Mouse (Mus musculus): Measurements from ENCODE around the gene Ltbp1. TPM values are rescaled to one million over a fixed set of nuclear protein-coding genes. Genes with fewer than 3 reads are reported as not detected.

The Ltbp1 gene
- total RNA-seq, 2 experiments from 2014 or later = 38.5 to 43.3 TPM

DNA sequence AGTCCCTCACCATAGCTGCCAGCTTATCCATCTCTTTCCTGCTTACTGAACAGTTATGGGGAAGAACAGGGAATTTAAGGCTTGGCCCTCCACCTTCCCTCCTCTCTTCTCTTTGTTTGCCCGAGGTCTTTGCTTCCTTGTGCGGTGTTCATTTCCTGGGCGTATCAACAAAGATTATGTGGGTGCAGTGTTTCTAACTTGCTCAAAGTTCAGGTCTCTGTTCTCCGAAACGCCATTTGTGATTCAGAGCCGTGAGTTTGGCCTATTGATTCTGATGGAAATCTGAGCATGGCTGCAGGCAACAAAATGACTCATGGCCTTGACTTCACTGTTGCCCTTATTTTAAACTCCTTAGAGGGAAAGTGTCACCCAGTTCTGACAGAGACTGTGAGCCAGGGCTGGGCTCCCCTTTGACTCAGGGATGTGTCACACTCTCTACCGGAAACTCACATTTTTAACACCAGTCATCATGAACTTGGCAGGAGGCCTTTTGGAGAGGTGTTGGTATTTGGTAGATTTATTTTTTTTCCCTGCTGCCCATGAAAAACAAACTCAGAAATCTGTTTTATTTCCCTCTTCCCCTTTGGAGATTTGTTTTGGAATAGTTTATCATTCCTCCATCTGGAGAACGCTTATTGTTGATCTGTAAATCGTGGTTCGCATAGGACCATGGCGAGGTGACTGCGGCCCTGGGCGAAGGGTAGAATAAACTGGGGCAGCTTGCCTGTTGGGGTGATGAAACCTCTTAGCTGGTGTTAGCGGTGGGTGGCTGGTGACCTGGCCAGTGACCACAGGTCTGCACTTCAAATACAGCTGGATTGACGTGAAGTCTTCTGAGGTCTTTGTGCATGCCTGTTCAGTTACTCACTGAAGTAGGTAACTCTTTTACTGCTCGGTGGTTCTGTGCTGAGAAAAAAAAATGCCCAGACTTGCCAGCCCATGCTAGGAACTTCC, 105.2 kb downstream of the Ltbp1 start:
- DNase-seq = peak; percentile 43 to 58

DNA sequence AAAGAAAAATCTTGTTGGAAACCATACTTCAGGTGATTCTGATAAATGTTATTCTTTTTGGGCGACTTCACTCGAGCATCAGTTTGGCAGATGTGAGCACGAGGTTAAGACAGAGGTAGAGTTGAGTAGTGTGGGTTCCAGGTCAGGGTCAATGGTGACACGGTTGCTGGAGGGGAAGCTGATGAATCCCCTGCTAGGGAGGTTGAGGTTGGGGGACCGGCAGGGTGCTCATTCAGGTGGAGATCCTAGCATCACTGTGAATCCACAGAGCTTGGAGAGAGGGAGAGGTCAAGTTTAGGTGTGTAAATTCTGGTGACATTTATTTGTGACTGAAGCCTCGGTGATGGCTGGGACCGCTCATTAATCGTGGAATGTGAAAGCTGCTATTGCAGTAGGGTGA, 110.2 kb downstream of the Ltbp1 start:
- DNase-seq = no peak

GRCm38 (mm10) chr17:75118896-75119295, 113.5 kb downstream of the Ltbp1 start:
- DNase-seq = no peak

- peak; percentile 27 to 55 for DNase-seq
Observed at GRCm38 (mm10) chr17:75119422-75119821, 114.1 kb downstream of the Ltbp1 start.

- no peak for DNase-seq
Observed at GRCm38 (mm10) chr17:75120071-75120470, 114.7 kb downstream of the Ltbp1 start.

DNA sequence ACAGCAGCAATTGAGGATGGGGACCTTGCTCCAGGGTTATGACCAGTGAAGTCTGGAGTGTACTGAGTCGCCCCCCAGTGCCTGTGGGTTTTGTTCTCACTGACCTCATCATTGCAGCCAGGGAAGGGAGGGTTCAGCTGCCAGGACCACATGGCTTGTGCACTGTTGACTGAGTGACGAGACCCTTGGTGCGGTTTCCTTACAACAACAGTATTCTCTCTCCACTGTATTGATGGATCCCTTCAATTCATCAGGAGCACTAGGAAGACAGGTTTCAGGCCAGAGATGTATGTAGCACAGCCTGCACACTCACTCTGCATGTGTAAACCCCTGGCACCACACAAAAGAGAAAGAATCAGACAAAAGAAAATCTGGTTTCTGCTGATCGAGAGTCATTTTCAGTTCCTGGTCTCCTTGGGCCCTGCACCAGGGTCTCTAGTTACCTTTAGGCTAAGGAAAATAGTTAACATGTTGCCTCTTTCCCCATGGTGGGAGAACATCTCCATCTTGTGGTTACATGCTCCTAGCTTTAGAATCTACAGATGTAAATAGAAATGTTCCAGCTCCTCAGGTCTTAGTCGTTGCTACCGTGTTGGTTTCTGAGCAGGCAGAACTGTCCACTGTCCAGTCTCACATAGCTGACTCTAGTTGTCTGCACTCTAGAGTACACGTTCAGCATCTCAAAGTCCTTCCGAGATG, 117.4 kb downstream of the Ltbp1 start:
- no peak for DNase-seq

GRCm38 (mm10) chr17:75128337-75128935, 123.1 kb downstream of the Ltbp1 start:
- peak; percentile 79 to 86 for DNase-seq

DNA sequence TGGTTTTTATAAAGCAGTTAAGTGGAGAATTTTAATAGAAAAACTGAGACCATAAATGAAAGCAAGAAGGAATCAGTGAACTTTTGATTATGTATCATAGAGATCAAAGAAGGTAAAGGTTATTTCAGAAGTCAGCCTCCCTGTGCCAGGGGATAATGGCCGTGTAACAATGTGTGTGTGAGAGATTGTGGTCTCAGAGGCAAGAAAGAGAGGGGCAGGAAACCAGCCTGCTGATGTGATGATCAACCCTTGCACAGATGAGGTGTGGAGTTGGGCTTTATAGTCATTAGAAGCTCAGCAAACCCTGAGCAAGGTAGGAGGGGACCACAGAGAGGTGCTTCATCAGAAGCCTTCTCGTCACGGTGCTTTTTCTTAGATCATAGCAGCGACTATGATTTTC, 128.6 kb downstream of the Ltbp1 start:
- DNase-seq = no peak

- no peak for DNase-seq
Observed at GRCm38 (mm10) chr17:75139731-75140130, 134.4 kb downstream of the Ltbp1 start.

- peak in 1 of 2 experiments; percentile 25 for DNase-seq
Observed at GRCm38 (mm10) chr17:75142845-75143244, 137.5 kb downstream of the Ltbp1 start.

DNA sequence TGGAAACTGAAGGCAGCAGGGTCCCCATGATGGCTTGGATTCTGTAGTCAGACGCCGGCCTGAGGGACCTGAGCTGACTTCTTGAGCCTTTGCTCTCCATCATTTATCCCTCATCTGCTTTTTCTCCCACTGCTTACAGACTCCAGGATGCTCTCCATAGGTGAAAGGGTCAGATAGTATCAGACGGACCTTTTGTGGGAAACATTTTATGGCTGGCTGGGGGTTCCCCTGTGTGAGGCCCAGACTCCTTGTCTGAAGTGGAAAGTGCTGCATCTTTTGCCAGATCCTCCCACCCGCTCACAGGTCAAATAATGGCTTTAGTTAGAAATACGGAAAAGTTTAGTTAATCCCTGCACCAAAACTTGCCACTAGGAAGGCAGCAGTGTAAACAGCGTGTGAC, 138.6 kb downstream of the Ltbp1 start:
- DNase-seq = no peak

DNA sequence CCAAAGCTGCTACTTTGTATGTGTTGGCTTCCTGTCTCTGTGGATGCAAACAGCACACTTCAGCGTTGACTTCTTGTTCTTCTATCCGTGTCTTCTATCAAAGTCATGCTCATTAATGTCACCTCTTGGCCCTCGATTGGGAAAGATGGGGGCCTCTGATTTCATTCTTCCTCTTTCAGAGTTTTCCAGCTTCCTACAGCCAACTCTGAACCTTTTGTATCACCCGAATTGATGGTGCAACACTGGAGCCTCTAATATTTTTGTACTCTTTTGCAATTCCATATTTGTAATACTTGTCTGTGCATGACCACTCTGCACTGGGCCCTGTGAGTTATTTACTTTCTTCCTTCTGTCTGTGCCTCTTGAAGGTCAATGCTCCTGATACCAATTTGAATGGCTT, 141.8 kb downstream of the Ltbp1 start:
- DNase-seq = no peak

- DNase-seq = peak; percentile 44 to 51
Observed at GRCm38 (mm10) chr17:75151800-75152199, 146.4 kb downstream of the Ltbp1 start.

DNA sequence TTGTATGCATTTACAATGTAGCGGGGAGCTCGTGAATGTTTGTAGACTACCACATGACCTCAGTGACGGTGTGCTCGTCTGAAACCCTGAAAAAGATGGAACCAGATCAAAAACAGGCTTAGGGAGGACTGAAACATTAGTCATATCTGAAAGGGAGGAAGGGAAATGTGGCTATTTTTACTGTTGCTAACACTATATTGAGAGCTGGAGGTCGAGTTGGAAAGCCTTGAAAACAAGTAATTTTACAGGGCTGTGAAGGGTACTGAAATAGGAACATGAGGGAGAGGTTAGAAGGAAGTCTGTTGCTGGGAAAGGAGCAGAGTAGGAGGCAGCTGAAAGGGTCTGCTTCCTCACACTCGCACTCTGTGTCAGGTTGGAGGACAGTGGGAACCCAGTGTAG, 147.7 kb downstream of the Ltbp1 start:
- DNase-seq = no peak

- DNase-seq = no peak
Observed at GRCm38 (mm10) chr17:75158385-75158784, 153.0 kb downstream of the Ltbp1 start.

GRCm38 (mm10) chr17:75159066-75159787, 153.9 kb downstream of the Ltbp1 start:
- DNase-seq = no peak

DNA sequence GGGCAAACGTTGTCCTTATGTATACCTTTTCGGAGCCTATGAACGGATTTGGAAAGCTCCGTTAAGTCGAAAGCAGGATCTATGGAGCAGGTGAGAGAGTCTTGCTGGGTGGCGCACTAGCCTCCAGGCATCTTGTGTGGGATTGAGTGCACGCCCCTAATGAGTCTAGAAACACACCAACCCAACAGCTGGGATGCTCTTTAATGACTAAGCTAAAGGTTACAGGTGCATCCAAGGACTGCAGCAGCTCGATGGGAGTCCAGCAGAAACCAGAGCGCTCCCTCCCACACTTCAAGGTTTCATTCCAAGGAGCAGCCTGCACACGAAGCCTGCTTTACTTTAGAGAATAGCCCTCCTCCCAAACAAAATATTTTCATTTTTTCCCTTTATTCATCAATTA, 155.7 kb downstream of the Ltbp1 start:
- no peak for DNase-seq

GRCm38 (mm10) chr17:75161931-75162330, 156.6 kb downstream of the Ltbp1 start:
- DNase-seq = no peak

DNA sequence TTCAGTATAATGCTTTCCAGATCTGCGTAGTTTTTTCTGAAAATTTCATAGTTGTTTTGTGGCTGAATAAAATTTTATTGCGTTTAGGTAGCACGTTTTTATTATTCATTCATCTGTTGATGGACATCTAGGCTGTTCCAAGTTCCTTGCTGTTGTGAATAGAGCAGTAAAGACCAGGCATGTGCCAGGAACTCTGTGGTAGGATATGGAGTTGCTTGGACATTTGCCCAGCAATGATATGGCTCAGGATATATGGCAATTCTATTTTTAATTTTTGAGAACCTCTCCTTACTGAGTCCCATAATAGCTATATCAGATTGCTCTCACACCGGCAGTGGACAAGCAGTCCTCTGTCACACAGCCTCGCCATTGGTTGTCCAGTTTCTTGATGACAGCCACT, 159.2 kb downstream of the Ltbp1 start:
- no peak for DNase-seq

DNA sequence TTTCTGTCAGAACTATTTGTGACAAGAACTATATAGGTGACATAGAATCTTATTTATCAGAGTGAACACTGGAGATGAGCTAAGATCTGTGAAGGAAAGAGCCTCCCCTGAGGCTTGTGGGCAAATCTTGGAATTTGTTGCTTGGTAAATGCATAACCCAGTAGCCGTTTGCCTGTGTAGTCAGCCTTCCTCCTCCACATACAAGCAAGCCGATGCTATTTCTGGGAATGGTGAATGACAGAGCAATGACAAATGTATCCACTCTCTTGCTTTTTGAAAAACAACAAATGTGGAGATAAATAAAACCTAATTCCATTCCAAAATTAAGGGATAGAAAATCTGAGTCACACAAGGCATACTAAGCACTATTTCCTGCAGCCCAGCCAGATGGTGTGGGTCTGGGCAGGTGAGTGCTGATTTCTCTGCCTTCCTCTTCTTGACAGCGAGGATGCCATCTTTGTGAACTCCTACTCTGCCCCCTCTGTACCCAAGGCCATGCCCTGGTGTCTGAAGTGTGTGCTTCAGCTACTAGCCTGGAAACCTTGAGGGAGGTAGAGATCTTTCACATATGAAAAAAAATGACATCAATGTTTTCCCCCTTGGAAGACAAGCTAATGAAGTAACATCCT, 163.3 kb downstream of the Ltbp1 start:
- no peak for DNase-seq

- DNase-seq = peak in 1 of 2 experiments; percentile 19
Observed at GRCm38 (mm10) chr17:75171659-75172058, 166.3 kb downstream of the Ltbp1 start.

All from heart, adult 18-20 months (tissue).